Mouse (Mus musculus): ENCODE measurements around the gene Ptprh. TPM values are rescaled to one million over a fixed set of nuclear protein-coding genes. Genes with fewer than 3 reads are reported as not detected.
A peak's percentile ranks its signal among the peaks of the same experiment; 100 is the strongest.
"Not testable (repeated sequence)": the region's sequence is repeated elsewhere in the genome, so short reads cannot be mapped to it uniquely, and the experiment has no call there.

Ptprh gene
- polyA plus RNA-seq, 1 experiment from 2014 or later = not detected

- WGBS = 59% methylated on average over 2 of the region's 2 CpGs
- H3K4me2 ChIP-seq (ENCODE audit: low read depth, severe bottlenecking); ATAC-seq (ENCODE audit: insufficient number of reproducible peaks, low FRiP score, low TSS enrichment, low read depth); H3K27ac ChIP-seq (replicated peaks; ENCODE audit: low read depth, low read length); H3K4me3 ChIP-seq (ENCODE audit: low read depth, low read length); H3K9ac ChIP-seq (ENCODE audit: low read length); DNase-seq (ENCODE audit: low spot score); H3K36me3 ChIP-seq (ENCODE audit: control insufficient read depth, insufficient read depth, low read length); H3K9me3 ChIP-seq (ENCODE audit: control insufficient read depth, low read length); H3K4me1 ChIP-seq (ENCODE audit: control insufficient read depth, insufficient read depth, low read length); H3K27me3 ChIP-seq (ENCODE audit: control insufficient read depth, insufficient read depth, low read length): not testable (repeated sequence)
These were observed 31.5 kb downstream of the Ptprh start for GRCm38 (mm10) chr7:4572361-4572760.

- ATAC-seq (ENCODE audit: insufficient number of reproducible peaks, low FRiP score, low TSS enrichment, low read depth) = no peak
- WGBS = 91% methylated on average over 3 of the region's 3 CpGs
- no peak overlapping the region for H3K4me3 ChIP-seq (ENCODE audit: low read depth, low read length)
These were observed 41.2 kb downstream of the Ptprh start for GRCm38 (mm10) chr7:4562660-4563059.

GRCm38 (mm10) chr7:4557167-4557560, 46.7 kb downstream of the Ptprh start:
- no peak overlapping the region for H3K4me3 ChIP-seq (ENCODE audit: low read depth, low read length)
- WGBS = 77% methylated on average over 6 of the region's 6 CpGs
- H3K9me3 ChIP-seq (ENCODE audit: control insufficient read depth, low read length) = 0 out of 2 replicates have a peak, but pooled peaks cover 2% of the 10 kb centered on the region
- H3K36me3 ChIP-seq (ENCODE audit: control insufficient read depth, insufficient read depth, low read length) = no peaks in the 10 kb centered on the region
- no peak overlapping the region for H3K9ac ChIP-seq (ENCODE audit: low read length)
- no peaks in the 10 kb centered on the region for H3K4me1 ChIP-seq (ENCODE audit: control insufficient read depth, insufficient read depth, low read length)
- no peak for ATAC-seq (ENCODE audit: insufficient number of reproducible peaks, low FRiP score, low TSS enrichment, low read depth)
- no peak overlapping the region for H3K4me2 ChIP-seq (ENCODE audit: low read depth, severe bottlenecking)
- no peaks in the 10 kb centered on the region for H3K27me3 ChIP-seq (ENCODE audit: control insufficient read depth, insufficient read depth, low read length)
- DNase-seq (ENCODE audit: low spot score) = no peak
- no peak overlapping the region for H3K27ac ChIP-seq (replicated peaks; ENCODE audit: low read depth, low read length)

More at GRCm38 (mm10) chr7:4562660-4563059, 41.2 kb downstream of the Ptprh start:
- no peaks in the 10 kb centered on the region for H3K4me1 ChIP-seq (ENCODE audit: control insufficient read depth, insufficient read depth, low read length)
- no peaks in the 10 kb centered on the region for H3K36me3 ChIP-seq (ENCODE audit: control insufficient read depth, insufficient read depth, low read length)
- no peak overlapping the region for H3K27ac ChIP-seq (replicated peaks; ENCODE audit: low read depth, low read length)
- no peaks in the 10 kb centered on the region; the same call in 1 of the 2 replicates for H3K9me3 ChIP-seq (ENCODE audit: control insufficient read depth, low read length)
- no peak overlapping the region for H3K9ac ChIP-seq (ENCODE audit: low read length)
- no peak overlapping the region for H3K4me2 ChIP-seq (ENCODE audit: low read depth, severe bottlenecking)
- no peaks in the 10 kb centered on the region for H3K27me3 ChIP-seq (ENCODE audit: control insufficient read depth, insufficient read depth, low read length)
- no peak for DNase-seq (ENCODE audit: low spot score)

- H3K27ac ChIP-seq (replicated peaks; ENCODE audit: low read depth, low read length) = no peak overlapping the region
- ATAC-seq (ENCODE audit: insufficient number of reproducible peaks, low FRiP score, low TSS enrichment, low read depth) (peak; percentile 84), DNase-seq (ENCODE audit: low spot score) (peak; percentile 92)
- H3K36me3 ChIP-seq (ENCODE audit: control insufficient read depth, insufficient read depth, low read length) = no peaks in the 10 kb centered on the region
- no peaks in the 10 kb centered on the region for H3K27me3 ChIP-seq (ENCODE audit: control insufficient read depth, insufficient read depth, low read length)
- H3K9ac ChIP-seq (ENCODE audit: low read length) = no peak overlapping the region
- WGBS = 24% methylated on average over 15 of the region's 15 CpGs
- no peak overlapping the region for H3K4me2 ChIP-seq (ENCODE audit: low read depth, severe bottlenecking)
- no peak overlapping the region for H3K4me3 ChIP-seq (ENCODE audit: low read depth, low read length)
- H3K4me1 ChIP-seq (ENCODE audit: control insufficient read depth, insufficient read depth, low read length) = no peaks in the 10 kb centered on the region
- H3K9me3 ChIP-seq (ENCODE audit: control insufficient read depth, low read length) = 0 out of 2 replicates have a peak, but pooled peaks cover 2% of the 10 kb centered on the region
These were observed 47.3 kb downstream of the Ptprh start for GRCm38 (mm10) chr7:4556256-4557166.

GRCm38 (mm10) chr7:4547221-4547641, 56.6 kb downstream of the Ptprh start, which contains the start of gene Syt5:
Syt5 (minus strand) TSS chr7:4547541.
- Histone ChIP-seq H3K27me3 (ENCODE audit: control insufficient read depth, insufficient read depth, low read length) (no peaks in the 10 kb centered on the region), H3K4me2 (ENCODE audit: low read depth, severe bottlenecking) (peak within 1 kb of the TSS; percentile 56), H3K27ac (replicated peaks; ENCODE audit: low read depth, low read length) (no peak within 1 kb of the TSS), H3K4me3 (ENCODE audit: low read depth, low read length) (peak within 1 kb of the TSS; percentile 30), H3K9ac (ENCODE audit: low read length) (0 out of 2 replicates have a peak within 1 kb of the TSS, but pooled peaks have one; percentile 18), H3K36me3 (ENCODE audit: control insufficient read depth, insufficient read depth, low read length) (no peaks in the 10 kb centered on the region), H3K4me1 (ENCODE audit: control insufficient read depth, insufficient read depth, low read length) (0 out of 2 replicates have a peak, but pooled peaks cover 6% of the 10 kb centered on the region), H3K9me3 (ENCODE audit: control insufficient read depth, low read length) (no peaks in the 10 kb centered on the region)
- 4% methylated on average over 33 of the region's 33 CpGs for WGBS
- ATAC-seq (ENCODE audit: insufficient number of reproducible peaks, low FRiP score, low TSS enrichment, low read depth) = peak; percentile 49
- DNase-seq (ENCODE audit: low spot score) = peak; percentile 46

GRCm38 (mm10) chr7:4546591-4547131, 57.2 kb downstream of the Ptprh start:
- DNase-seq (ENCODE audit: low spot score) = peak; percentile 80
- H3K4me3 ChIP-seq (ENCODE audit: low read depth, low read length) = peak overlapping the region; percentile 30
- WGBS = 2% methylated on average over 23 of the region's 26 CpGs
- H3K4me1 ChIP-seq (ENCODE audit: control insufficient read depth, insufficient read depth, low read length) = 0 out of 2 replicates have a peak, but pooled peaks cover 6% of the 10 kb centered on the region
- H3K4me2 ChIP-seq (ENCODE audit: low read depth, severe bottlenecking) = peak overlapping the region; percentile 56
- H3K9ac ChIP-seq (ENCODE audit: low read length) = no peak overlapping the region
- no peaks in the 10 kb centered on the region for H3K9me3 ChIP-seq (ENCODE audit: control insufficient read depth, low read length)
- no peaks in the 10 kb centered on the region for H3K36me3 ChIP-seq (ENCODE audit: control insufficient read depth, insufficient read depth, low read length)
- no peaks in the 10 kb centered on the region for H3K27me3 ChIP-seq (ENCODE audit: control insufficient read depth, insufficient read depth, low read length)
- ATAC-seq (ENCODE audit: insufficient number of reproducible peaks, low FRiP score, low TSS enrichment, low read depth) = peak; percentile 67
- H3K27ac ChIP-seq (replicated peaks; ENCODE audit: low read depth, low read length) = no peak overlapping the region

GRCm38 (mm10) chr7:4546050-4546449, 57.8 kb downstream of the Ptprh start:
- Histone ChIP-seq H3K27ac (replicated peaks; ENCODE audit: low read depth, low read length) (no peak overlapping the region), H3K4me3 (ENCODE audit: low read depth, low read length) (no peak overlapping the region; the same call in 1 of the 2 replicates), H3K27me3 (ENCODE audit: control insufficient read depth, insufficient read depth, low read length) (no peaks in the 10 kb centered on the region), H3K9me3 (ENCODE audit: control insufficient read depth, low read length) (no peaks in the 10 kb centered on the region), H3K4me2 (ENCODE audit: low read depth, severe bottlenecking) (peak overlapping the region; percentile 56), H3K9ac (ENCODE audit: low read length) (no peak overlapping the region), H3K36me3 (ENCODE audit: control insufficient read depth, insufficient read depth, low read length) (no peaks in the 10 kb centered on the region), H3K4me1 (ENCODE audit: control insufficient read depth, insufficient read depth, low read length) (0 out of 2 replicates have a peak, but pooled peaks cover 6% of the 10 kb centered on the region)
- WGBS = 73% methylated on average over 15 of the region's 15 CpGs
- DNase-seq (ENCODE audit: low spot score) = no peak
- ATAC-seq (ENCODE audit: insufficient number of reproducible peaks, low FRiP score, low TSS enrichment, low read depth) = 0 out of 2 replicates have a peak, but pooled peaks have one; percentile 19

- Histone ChIP-seq H3K27me3 (ENCODE audit: control insufficient read depth, insufficient read depth, low read length) (no peaks in the 10 kb centered on the region), H3K4me2 (ENCODE audit: low read depth, severe bottlenecking) (no peak overlapping the region), H3K4me1 (ENCODE audit: control insufficient read depth, insufficient read depth, low read length) (0 out of 2 replicates have a peak, but pooled peaks cover 6% of the 10 kb centered on the region), H3K27ac (replicated peaks; ENCODE audit: low read depth, low read length) (no peak overlapping the region), H3K9ac (ENCODE audit: low read length) (no peak overlapping the region), H3K36me3 (ENCODE audit: control insufficient read depth, insufficient read depth, low read length) (no peaks in the 10 kb centered on the region), H3K4me3 (ENCODE audit: low read depth, low read length) (no peak overlapping the region), H3K9me3 (ENCODE audit: control insufficient read depth, low read length) (no peaks in the 10 kb centered on the region)
- DNase-seq (ENCODE audit: low spot score) (no peak), ATAC-seq (ENCODE audit: insufficient number of reproducible peaks, low FRiP score, low TSS enrichment, low read depth) (no peak)
- WGBS = 32% methylated on average over 17 of the region's 17 CpGs
These were observed 61.8 kb downstream of the Ptprh start for GRCm38 (mm10) chr7:4542013-4542412.

Data from limb, embryonic 11.5 days (tissue).